Mouse (Mus musculus) A20 (cell line): ENCODE results near the gene Rab40b.

Experiments used
- DNase-seq: peaks from one replicate; pipeline ENCODE4 v3.0.0-alpha.2; 2011; ENCODE audit warnings: low read depth, low spot score

The Rab40b gene

GRCm38 (mm10) chr11:121387750-121388553 lies at the start of gene Rab40b:
Gene Rab40b, minus strand, starts transcription at chr11:121388251.
- DNase-seq, result peak; percentile 69

GRCm38 (mm10) chr11:121437236-121437635 lies 49.2 kb upstream of the Rab40b start:
- DNase-seq, result no peak

- peak; percentile 80 for DNase-seq
These were observed 46.4 kb upstream of the Rab40b start, which contains the start of gene Fn3k for GRCm38 (mm10) chr11:121434156-121435155. Gene Fn3k, plus strand, starts transcription at chr11:121434913.

GRCm38 (mm10) chr11:121433397-121433796 lies 45.3 kb upstream of the Rab40b start:
- no peak for DNase-seq

- no peak for DNase-seq
These were observed 33.6 kb upstream of the Rab40b start for GRCm38 (mm10) chr11:121421553-121422173.

GRCm38 (mm10) chr11:121420830-121421552 lies 32.9 kb upstream of the Rab40b start, which contains the start of gene Fn3krp:
Gene Fn3krp, plus strand, starts transcription at chr11:121421401.
- DNase-seq, result peak; percentile 98

GRCm38 (mm10) chr11:121420379-121420778 lies 32.3 kb upstream of the Rab40b start:
- DNase-seq, result no peak

GRCm38 (mm10) chr11:121418932-121419331 lies 30.9 kb upstream of the Rab40b start:
- no peak for DNase-seq

- no peak for DNase-seq
These were observed 29.9 kb upstream of the Rab40b start for GRCm38 (mm10) chr11:121417971-121418370.

GRCm38 (mm10) chr11:121415351-121415750 lies 27.3 kb upstream of the Rab40b start:
- DNase-seq, result no peak

- DNase-seq, result no peak
These were observed 26.7 kb upstream of the Rab40b start for GRCm38 (mm10) chr11:121414762-121415161.

- no peak for DNase-seq
These were observed 19.5 kb upstream of the Rab40b start for GRCm38 (mm10) chr11:121407366-121408155.

- DNase-seq, result no peak
These were observed 4.4 kb upstream of the Rab40b start for GRCm38 (mm10) chr11:121392405-121392804.

- DNase-seq, result no peak
These were observed 2.7 kb upstream of the Rab40b start for GRCm38 (mm10) chr11:121390793-121391192.

GRCm38 (mm10) chr11:121388554-121388945 lies 499 bp upstream of the Rab40b start:
- DNase-seq, result no peak

- DNase-seq, result no peak
These were observed 7.8 kb downstream of the Rab40b start for GRCm38 (mm10) chr11:121380294-121380693.

- no peak for DNase-seq
These were observed 9.4 kb downstream of the Rab40b start for GRCm38 (mm10) chr11:121378644-121379043.

- DNase-seq, result no peak
These were observed 14.7 kb downstream of the Rab40b start for GRCm38 (mm10) chr11:121373305-121373704.

GRCm38 (mm10) chr11:121370337-121370994 lies 17.6 kb downstream of the Rab40b start:
- no peak for DNase-seq

- peak; percentile 74 for DNase-seq
These were observed 18.4 kb downstream of the Rab40b start for GRCm38 (mm10) chr11:121369622-121370021.
